Mouse (Mus musculus): ENCODE results near the gene C5ar1.

DNA sequence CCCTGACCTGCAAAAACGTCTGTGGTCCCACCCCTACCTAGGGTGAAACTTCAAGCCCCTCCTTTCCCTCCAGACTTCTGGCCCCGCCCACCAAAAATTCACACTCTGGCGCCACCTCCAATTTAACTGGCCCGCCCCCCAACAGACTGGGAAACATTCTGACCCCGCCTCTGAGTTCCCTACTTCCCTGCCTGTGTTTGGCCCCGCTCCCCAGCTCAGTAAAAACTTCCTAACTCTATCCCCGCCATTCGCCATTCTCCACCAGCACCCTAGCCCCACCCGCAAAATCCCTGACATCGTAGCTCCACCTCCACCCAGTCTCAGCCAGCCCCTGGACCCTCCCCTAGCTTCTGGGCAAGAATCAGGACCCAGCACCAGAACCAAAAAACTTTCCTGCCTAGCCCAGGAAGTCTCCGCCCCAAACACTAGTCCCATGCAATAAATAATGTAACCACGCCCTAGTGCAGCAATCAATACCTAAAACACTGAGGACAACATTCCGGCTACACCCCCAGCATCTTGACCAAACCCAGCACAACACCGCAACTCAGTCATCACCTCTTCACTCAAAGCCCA is 26.2 kb upstream of the C5ar1 start:
- TF ChIP-seq POLR2A (IDR thresholded peaks at IDR 0.05; ENCODE audit: insufficient read depth, low read depth, low read length) (peak; percentile 44; the same call in 1 of the 2 replicates), CTCF (IDR thresholded peaks at IDR 0.05) (no peak)
